Mouse (Mus musculus) midbrain, embryonic 16.5 days (tissue): ENCODE data around the gene Itpkb. TPM values are rescaled to one million over a fixed set of nuclear protein-coding genes. Genes with fewer than 3 reads are reported as not detected.

Experiments used
- ATAC-seq: fragments of 200-750 bp; cut with Nextera tagmentation; 2 replicates; pipeline ENCODE4 v1.8.0; 2017; ENCODE audit warnings: moderate TSS enrichment
- H3K27ac ChIP-seq: fragments of 300-500 bp; sonication (generic); 2 replicates; pipeline ENCODE4 v1.5.1; 2014; ENCODE audit warnings: mild to moderate bottlenecking, low read length, mixed read lengths
- H3K27me3 ChIP-seq: fragments of 300-500 bp; sonication (generic); 2 replicates; pipeline ENCODE4 v1.6.1; 2014; ENCODE audit warnings: low read depth, low read length, mixed read lengths; ENCODE audit not compliant: control insufficient read depth, insufficient read depth
- H3K36me3 ChIP-seq: fragments of 300-500 bp; sonication (generic); 2 replicates; pipeline ENCODE4 v1.6.1; 2014; ENCODE audit warnings: mild to moderate bottlenecking, low read length, moderate library complexity, mixed read lengths; ENCODE audit not compliant: control insufficient read depth, insufficient read depth
- H3K4me1 ChIP-seq: fragments of 300-500 bp; sonication (generic); 2 replicates; pipeline ENCODE4 v1.6.1; 2014; ENCODE audit warnings: mild to moderate bottlenecking, low read length, mixed read lengths; ENCODE audit not compliant: control insufficient read depth, insufficient read depth
- H3K4me2 ChIP-seq: fragments of 300-500 bp; sonication (generic); 2 replicates; pipeline ENCODE4 v1.6.1; 2014; ENCODE audit warnings: mild to moderate bottlenecking, low read length, mixed read lengths
- H3K4me3 ChIP-seq: fragments of 300-500 bp; sonication (generic); 2 replicates; pipeline ENCODE4 v1.5.1; 2014; ENCODE audit warnings: low read depth, mild to moderate bottlenecking, low read length, moderate library complexity, mixed read lengths
- H3K9ac ChIP-seq: fragments of 300-500 bp; sonication (generic); 2 replicates; pipeline ENCODE4 v1.6.1; 2014; ENCODE audit warnings: low read depth, low read length, mixed read lengths
- H3K9me3 ChIP-seq: fragments of 300-500 bp; sonication (generic); replicated peaks from 2 replicates; pipeline ENCODE4 v1.6.1; 2014; ENCODE audit warnings: mild to moderate bottlenecking, low read length, mixed read lengths; ENCODE audit not compliant: control insufficient read depth, poor library complexity, severe bottlenecking
- WGBS: fragments of 180-500 bp; shearing (Covaris S2); extraction: QIAGEN DNeasy Blood & Tissue Kit; methylation state at CpG from one replicate; pipeline ENCODE4 v1.1.7; 2014; 5-methylcytosine and 5-hydroxymethylcytosine counted together
- polyA plus RNA-seq: library from polyadenylated mRNA; unstranded; fragments of >200 nt; fragmentation: Nextera tagmentation; extraction: Ambion mirVana; gene quantifications from 2 replicates; pipeline ENCODE4 v1.2.1, GENCODE M21; 2015

Gene Itpkb
- polyA plus RNA-seq, 1 experiment from 2014 or later = 2.2 TPM

GRCm38 (mm10) chr1:180323491-180323890 is 6.8 kb upstream of the Itpkb start:
- Histone ChIP-seq H3K27me3 (peaks cover under 1% of the 10 kb centered on the region; the same call in 1 of the 2 replicates), H3K27ac (no peak overlapping the region), H3K9ac (no peak overlapping the region), H3K9me3 (no peaks in the 10 kb centered on the region), H3K4me2 (no peak overlapping the region), H3K36me3 (no peaks in the 10 kb centered on the region), H3K4me1 (no peaks in the 10 kb centered on the region), H3K4me3 (no peak overlapping the region)
- 95% methylated on average over 5 of the region's 5 CpGs for WGBS
- no peak for ATAC-seq

- H3K27me3 ChIP-seq = peaks cover 5% of the 10 kb centered on the region; the same call in 1 of the 2 replicates
- H3K36me3 ChIP-seq = no peaks in the 10 kb centered on the region
- ATAC-seq = no peak
- H3K4me3 ChIP-seq = no peak overlapping the region
- H3K9ac ChIP-seq = no peak overlapping the region
- no peak overlapping the region for H3K27ac ChIP-seq
- no peaks in the 10 kb centered on the region for H3K9me3 ChIP-seq
- H3K4me2 ChIP-seq = no peak overlapping the region
- 91% methylated on average over 4 of the region's 4 CpGs for WGBS
- H3K4me1 ChIP-seq = no peaks in the 10 kb centered on the region
Measured at GRCm38 (mm10) chr1:180324271-180324670, 6.0 kb upstream of the Itpkb start.

- peak overlapping the region; percentile 17; the same call in 1 of the 2 replicates for H3K4me2 ChIP-seq
- 15% methylated on average over 12 of the region's 12 CpGs for WGBS
- H3K27ac ChIP-seq = no peak overlapping the region
- no peak overlapping the region for H3K9ac ChIP-seq
- H3K4me1 ChIP-seq = peaks cover 28% of the 10 kb centered on the region
- no peak for ATAC-seq
- H3K27me3 ChIP-seq = peaks cover 14% of the 10 kb centered on the region
- H3K36me3 ChIP-seq = no peaks in the 10 kb centered on the region
- no peaks in the 10 kb centered on the region for H3K9me3 ChIP-seq
- H3K4me3 ChIP-seq = no peak overlapping the region
Measured at GRCm38 (mm10) chr1:180328794-180329665, 1.3 kb upstream of the Itpkb start.

- no peak overlapping the region for H3K4me3 ChIP-seq
- H3K4me1 ChIP-seq = peaks cover 28% of the 10 kb centered on the region
- H3K27me3 ChIP-seq = peaks cover 19% of the 10 kb centered on the region
- no peak for ATAC-seq
- H3K36me3 ChIP-seq = no peaks in the 10 kb centered on the region
- H3K27ac ChIP-seq = no peak overlapping the region
- WGBS = 11% methylated on average over 6 of the region's 6 CpGs
- H3K4me2 ChIP-seq = peak overlapping the region; percentile 17; the same call in 1 of the 2 replicates
- H3K9ac ChIP-seq = no peak overlapping the region
- H3K9me3 ChIP-seq = no peaks in the 10 kb centered on the region
Measured at GRCm38 (mm10) chr1:180329706-180330105, 579 bp upstream of the Itpkb start.

- Histone ChIP-seq H3K27me3 (peaks cover 19% of the 10 kb centered on the region), H3K27ac (peak overlapping the region; percentile 75), H3K36me3 (no peaks in the 10 kb centered on the region), H3K9me3 (no peaks in the 10 kb centered on the region), H3K4me2 (peak overlapping the region; percentile 100), H3K9ac (peak overlapping the region; percentile 79), H3K4me3 (peak overlapping the region; percentile 67), H3K4me1 (peaks cover 28% of the 10 kb centered on the region)
- WGBS = under 1% methylated on average over 58 of the region's 58 CpGs
- ATAC-seq = peak; percentile 49
Measured at GRCm38 (mm10) chr1:180330707-180331545, 641 bp downstream of the Itpkb start.

GRCm38 (mm10) chr1:180331546-180332075 is 1.3 kb downstream of the Itpkb start:
- H3K9ac ChIP-seq = peak overlapping the region; percentile 79
- no peaks in the 10 kb centered on the region for H3K36me3 ChIP-seq
- H3K9me3 ChIP-seq = no peaks in the 10 kb centered on the region
- H3K4me1 ChIP-seq = peaks cover 28% of the 10 kb centered on the region
- 1% methylated on average over 21 of the region's 21 CpGs for WGBS
- peak overlapping the region; percentile 75; the same call in 1 of the 2 replicates for H3K27ac ChIP-seq
- peaks cover 19% of the 10 kb centered on the region for H3K27me3 ChIP-seq
- H3K4me3 ChIP-seq = peak overlapping the region; percentile 67
- ATAC-seq = peak; percentile 46
- H3K4me2 ChIP-seq = peak overlapping the region; percentile 100

GRCm38 (mm10) chr1:180332076-180332927 is 2.0 kb downstream of the Itpkb start:
- Histone ChIP-seq H3K27ac (peak overlapping the region; percentile 28; the same call in 1 of the 2 replicates), H3K9me3 (no peaks in the 10 kb centered on the region), H3K4me3 (peak overlapping the region; percentile 67), H3K27me3 (peaks cover 19% of the 10 kb centered on the region), H3K4me2 (peak overlapping the region; percentile 100), H3K4me1 (peaks cover 28% of the 10 kb centered on the region), H3K36me3 (no peaks in the 10 kb centered on the region), H3K9ac (peak overlapping the region; percentile 79)
- ATAC-seq = peak; percentile 72
- WGBS = 2% methylated on average over 71 of the region's 72 CpGs

- Histone ChIP-seq H3K36me3 (no peaks in the 10 kb centered on the region), H3K4me1 (peaks cover 28% of the 10 kb centered on the region), H3K27ac (no peak overlapping the region), H3K9me3 (no peaks in the 10 kb centered on the region), H3K9ac (peak overlapping the region; percentile 79; the same call in 1 of the 2 replicates), H3K27me3 (peaks cover 19% of the 10 kb centered on the region), H3K4me3 (peak overlapping the region; percentile 67), H3K4me2 (peak overlapping the region; percentile 100)
- peak; percentile 22; the same call in 1 of the 2 replicates for ATAC-seq
- WGBS = 30% methylated on average over 14 of the region's 14 CpGs
Measured at GRCm38 (mm10) chr1:180332928-180333440, 2.7 kb downstream of the Itpkb start.
